Mouse (Mus musculus): ENCODE results near the gene Efcab6. TPM values are rescaled to one million over a fixed set of nuclear protein-coding genes. Genes with fewer than 3 reads are reported as not detected.

Efcab6 gene
- 0.10 and 0.25 TPM in 2 replicates for polyA plus RNA-seq (2012; rRNA removed)
- 0.18 and 0.52 TPM in 2 replicates for polyA plus RNA-seq (2014; fragmentation: Nextera tagmentation; extraction: Ambion mirVana)

- no peak for DNase-seq (ENCODE audit: low spot score)
- 2% methylated on average over 26 of the region's 29 CpGs for WGBS
- Histone ChIP-seq H3K27me3 (ENCODE audit: control insufficient read depth, insufficient read depth, low read length) (peaks cover 30% of the 10 kb centered on the region), H3K9ac (ENCODE audit: low read depth, low read length, severe bottlenecking) (no peak within 1 kb of the TSS), H3K9me3 (ENCODE audit: control insufficient read depth, low read length) (peaks cover 5% of the 10 kb centered on the region; the same call in 1 of the 2 replicates), H3K4me2 (replicated peaks; ENCODE audit: low read depth, low read length, severe bottlenecking) (peak within 1 kb of the TSS; percentile 40), H3K27ac (replicated peaks; ENCODE audit: low read depth, low read length) (no peak within 1 kb of the TSS), H3K4me3 (replicated peaks; ENCODE audit: low read length) (peak within 1 kb of the TSS; percentile 17; the same call in 1 of the 2 replicates), H3K4me1 (ENCODE audit: control insufficient read depth, insufficient read depth, low read length) (no peaks in the 10 kb centered on the region; the same call in 1 of the 2 replicates), H3K36me3 (ENCODE audit: control insufficient read depth, insufficient read depth, low read length) (no peaks in the 10 kb centered on the region)
- ATAC-seq (ENCODE audit: low FRiP score, low read depth): no peak
- TF ChIP-seq POLR2A (IDR thresholded peaks at IDR 0.05; ENCODE audit: borderline replicate concordance, extremely low read depth, insufficient read depth, insufficient read length): no peak
These were observed at the start of gene Efcab6 for GRCm38 (mm10) chr15:84065140-84065539. Gene Efcab6, minus strand, starts transcription at chr15:84065379.

- ATAC-seq (ENCODE audit: low FRiP score, low read depth): no peak
These were observed 48.7 kb upstream of the Efcab6 start for GRCm38 (mm10) chr15:84113873-84114272.

GRCm38 (mm10) chr15:84108899-84109298, 43.7 kb upstream of the Efcab6 start:
- Histone ChIP-seq H3K4me2 (replicated peaks; ENCODE audit: low read depth, low read length, severe bottlenecking) (no peak overlapping the region), H3K27me3 (ENCODE audit: control insufficient read depth, insufficient read depth, low read length) (peaks cover 28% of the 10 kb centered on the region), H3K27ac (replicated peaks; ENCODE audit: low read depth, low read length) (no peak overlapping the region), H3K36me3 (ENCODE audit: control insufficient read depth, insufficient read depth, low read length) (no peaks in the 10 kb centered on the region), H3K9me3 (ENCODE audit: control insufficient read depth, low read length) (no peaks in the 10 kb centered on the region), H3K4me1 (ENCODE audit: control insufficient read depth, insufficient read depth, low read length) (no peaks in the 10 kb centered on the region), H3K4me3 (replicated peaks; ENCODE audit: low read length) (no peak overlapping the region), H3K9ac (ENCODE audit: low read depth, low read length, severe bottlenecking) (no peak overlapping the region)
- 4% methylated on average over 13 of the region's 13 CpGs for WGBS
- TF ChIP-seq POLR2A (IDR thresholded peaks at IDR 0.05; ENCODE audit: borderline replicate concordance, extremely low read depth, insufficient read depth, insufficient read length): no peak
- no peak for ATAC-seq (ENCODE audit: low FRiP score, low read depth)
- peak; percentile 45 for DNase-seq (ENCODE audit: low spot score)

More at GRCm38 (mm10) chr15:84113873-84114272, 48.7 kb upstream of the Efcab6 start:
- Histone ChIP-seq H3K4me2 (replicated peaks; ENCODE audit: low read depth, low read length, severe bottlenecking) (no peak overlapping the region), H3K4me1 (ENCODE audit: control insufficient read depth, insufficient read depth, low read length) (no peaks in the 10 kb centered on the region), H3K27ac (replicated peaks; ENCODE audit: low read depth, low read length) (no peak overlapping the region), H3K9ac (ENCODE audit: low read depth, low read length, severe bottlenecking) (no peak overlapping the region), H3K4me3 (replicated peaks; ENCODE audit: low read length) (no peak overlapping the region), H3K9me3 (ENCODE audit: control insufficient read depth, low read length) (no peaks in the 10 kb centered on the region), H3K27me3 (ENCODE audit: control insufficient read depth, insufficient read depth, low read length) (no peaks in the 10 kb centered on the region), H3K36me3 (ENCODE audit: control insufficient read depth, insufficient read depth, low read length) (no peaks in the 10 kb centered on the region)
- WGBS: 75% methylated on average over 6 of the region's 6 CpGs
- no peak for DNase-seq (ENCODE audit: low spot score)
- no peak for TF ChIP-seq POLR2A (IDR thresholded peaks at IDR 0.05; ENCODE audit: borderline replicate concordance, extremely low read depth, insufficient read depth, insufficient read length)

GRCm38 (mm10) chr15:84105924-84106500, 40.8 kb upstream of the Efcab6 start:
- no peaks in the 10 kb centered on the region for H3K9me3 ChIP-seq (ENCODE audit: control insufficient read depth, low read length)
- peak overlapping the region; percentile 47 for H3K4me3 ChIP-seq (replicated peaks; ENCODE audit: low read length)
- no peak for DNase-seq (ENCODE audit: low spot score)
- H3K9ac ChIP-seq (ENCODE audit: low read depth, low read length, severe bottlenecking): no peak overlapping the region
- H3K27ac ChIP-seq (replicated peaks; ENCODE audit: low read depth, low read length): no peak overlapping the region
- no peak for ATAC-seq (ENCODE audit: low FRiP score, low read depth)
- no peaks in the 10 kb centered on the region for H3K36me3 ChIP-seq (ENCODE audit: control insufficient read depth, insufficient read depth, low read length)
- peaks cover 28% of the 10 kb centered on the region for H3K27me3 ChIP-seq (ENCODE audit: control insufficient read depth, insufficient read depth, low read length)
- H3K4me1 ChIP-seq (ENCODE audit: control insufficient read depth, insufficient read depth, low read length): no peaks in the 10 kb centered on the region
- 10% methylated on average over 12 of the region's 12 CpGs for WGBS
- H3K4me2 ChIP-seq (replicated peaks; ENCODE audit: low read depth, low read length, severe bottlenecking): peak overlapping the region; percentile 88
- no peak for TF ChIP-seq POLR2A (IDR thresholded peaks at IDR 0.05; ENCODE audit: borderline replicate concordance, extremely low read depth, insufficient read depth, insufficient read length)

- H3K4me1 ChIP-seq (ENCODE audit: control insufficient read depth, insufficient read depth, low read length): no peaks in the 10 kb centered on the region
- 2% methylated on average over 75 of the region's 77 CpGs for WGBS
- H3K9me3 ChIP-seq (ENCODE audit: control insufficient read depth, low read length): no peaks in the 10 kb centered on the region
- H3K36me3 ChIP-seq (ENCODE audit: control insufficient read depth, insufficient read depth, low read length): no peaks in the 10 kb centered on the region
- ATAC-seq (ENCODE audit: low FRiP score, low read depth): no peak
- H3K27ac ChIP-seq (replicated peaks; ENCODE audit: low read depth, low read length): no peak within 1 kb of the TSS
- no peak for DNase-seq (ENCODE audit: low spot score)
- H3K27me3 ChIP-seq (ENCODE audit: control insufficient read depth, insufficient read depth, low read length): peaks cover 28% of the 10 kb centered on the region
- TF ChIP-seq POLR2A (IDR thresholded peaks at IDR 0.05; ENCODE audit: borderline replicate concordance, extremely low read depth, insufficient read depth, insufficient read length): no peak
- peak within 1 kb of the TSS; percentile 88 for H3K4me2 ChIP-seq (replicated peaks; ENCODE audit: low read depth, low read length, severe bottlenecking)
- H3K9ac ChIP-seq (ENCODE audit: low read depth, low read length, severe bottlenecking): peak within 1 kb of the TSS; percentile 46
- peak within 1 kb of the TSS; percentile 47 for H3K4me3 ChIP-seq (replicated peaks; ENCODE audit: low read length)
These were observed 40.1 kb upstream of the Efcab6 start, which contains the start of gene Sult4a1 for GRCm38 (mm10) chr15:84105105-84105923. Gene Sult4a1, minus strand, starts transcription at chr15:84105754.

All from limb, embryonic 14.5 days (tissue).